Mouse (Mus musculus) megakaryocyte, embryonic 14.5 days (primary cell): ENCODE results near the gene Syne4. TPM values are rescaled to one million over a fixed set of nuclear protein-coding genes. Genes with fewer than 3 reads are reported as not detected.

Source experiments
- H3K27me3 ChIP-seq: replicated peaks from 2 replicates; pipeline ENCODE3; 2012; ENCODE audit warnings: inconsistent platforms
- H3K36me3 ChIP-seq: replicated peaks from 2 replicates; pipeline ENCODE3; 2012; ENCODE audit warnings: low read length, inconsistent platforms, mixed read lengths
- H3K4me1 ChIP-seq: 2 replicates; pipeline ENCODE4 v1.6.1; 2012; ENCODE audit warnings: inconsistent platforms
- H3K4me3 ChIP-seq: replicated peaks from 2 replicates; pipeline ENCODE3; 2012; ENCODE audit warnings: moderate library complexity, mild to moderate bottlenecking, inconsistent platforms
- H3K9me3 ChIP-seq: 2 replicates; pipeline ENCODE4 v1.6.1; 2012; ENCODE audit warnings: inconsistent platforms
- FLI1 ChIP-seq: IDR thresholded peaks from 2 replicates; pipeline ENCODE4 v1.6.1; 2012; ENCODE audit warnings: low read length, inconsistent platforms, mixed read lengths
- GATA1 ChIP-seq: IDR thresholded peaks from 3 replicates; pipeline ENCODE4 v1.6.1; 2012; ENCODE audit warnings: mixed read lengths, low read length, inconsistent platforms, borderline replicate concordance
- polyA plus RNA-seq: library from polyadenylated mRNA; stranded (reverse); fragments of >175 nt; gene quantifications from 2 replicates; pipeline ENCODE4 v1.2.3, GENCODE M21; 2012; ENCODE audit warnings: low replicate concordance; ENCODE audit not compliant: insufficient read depth

The Syne4 gene
- polyA plus RNA-seq, 1 experiment: 2.6 TPM

- TF ChIP-seq FLI1 (no peak), GATA1 (no peak)
- Histone ChIP-seq H3K9me3 (no peaks in the 10 kb centered on the region), H3K27me3 (peaks cover 64% of the 10 kb centered on the region), H3K36me3 (no peaks in the 10 kb centered on the region), H3K4me1 (peaks cover 9% of the 10 kb centered on the region; the same call in 1 of the 2 replicates), H3K4me3 (no peak overlapping the region)
These were observed 25.0 kb downstream of the Syne4 start for GRCm38 (mm10) chr7:30339432-30340109.

GRCm38 (mm10) chr7:30346635-30347379 lies 32.2 kb downstream of the Syne4 start:
- Histone ChIP-seq H3K9me3 (no peaks in the 10 kb centered on the region), H3K27me3 (peaks cover 66% of the 10 kb centered on the region), H3K4me1 (peaks cover 11% of the 10 kb centered on the region), H3K36me3 (no peaks in the 10 kb centered on the region), H3K4me3 (no peak overlapping the region)
- TF ChIP-seq FLI1 (no peak), GATA1 (no peak)

- no peaks in the 10 kb centered on the region for H3K9me3 ChIP-seq
- no peaks in the 10 kb centered on the region for H3K36me3 ChIP-seq
- no peak overlapping the region for H3K4me3 ChIP-seq
- TF ChIP-seq FLI1 (no peak), GATA1 (no peak)
- peaks cover 72% of the 10 kb centered on the region for H3K27me3 ChIP-seq
- peaks cover 11% of the 10 kb centered on the region for H3K4me1 ChIP-seq
These were observed 33.2 kb downstream of the Syne4 start for GRCm38 (mm10) chr7:30347828-30348227.

GRCm38 (mm10) chr7:30353279-30353822 lies 38.7 kb downstream of the Syne4 start:
- Histone ChIP-seq H3K9me3 (no peaks in the 10 kb centered on the region), H3K36me3 (no peaks in the 10 kb centered on the region), H3K4me1 (peaks cover 2% of the 10 kb centered on the region; the same call in 1 of the 2 replicates), H3K4me3 (no peak overlapping the region), H3K27me3 (peaks cover 90% of the 10 kb centered on the region)
- TF ChIP-seq GATA1 (no peak), FLI1 (no peak)

- Histone ChIP-seq H3K36me3 (no peaks in the 10 kb centered on the region), H3K4me3 (no peak overlapping the region), H3K4me1 (no peaks in the 10 kb centered on the region), H3K27me3 (peaks cover 87% of the 10 kb centered on the region), H3K9me3 (no peaks in the 10 kb centered on the region)
- no peak for TF ChIP-seq GATA1
- TF ChIP-seq FLI1: no peak
These were observed 39.5 kb downstream of the Syne4 start for GRCm38 (mm10) chr7:30354059-30354458.

GRCm38 (mm10) chr7:30358378-30359186 lies 44.0 kb downstream of the Syne4 start:
- no peak for TF ChIP-seq FLI1
- no peak for TF ChIP-seq GATA1
- Histone ChIP-seq H3K9me3 (no peaks in the 10 kb centered on the region), H3K4me1 (no peaks in the 10 kb centered on the region), H3K4me3 (no peak overlapping the region), H3K36me3 (no peaks in the 10 kb centered on the region), H3K27me3 (peaks cover 88% of the 10 kb centered on the region)

GRCm38 (mm10) chr7:30359276-30359865 lies 44.8 kb downstream of the Syne4 start:
- H3K36me3 ChIP-seq: no peaks in the 10 kb centered on the region
- TF ChIP-seq FLI1 (no peak), GATA1 (no peak)
- H3K4me1 ChIP-seq: no peaks in the 10 kb centered on the region
- no peaks in the 10 kb centered on the region for H3K9me3 ChIP-seq
- no peak overlapping the region for H3K4me3 ChIP-seq
- H3K27me3 ChIP-seq: peaks cover 90% of the 10 kb centered on the region

- H3K4me1 ChIP-seq: no peaks in the 10 kb centered on the region
- H3K27me3 ChIP-seq: peaks cover 89% of the 10 kb centered on the region
- TF ChIP-seq GATA1 (no peak), FLI1 (no peak)
- no peaks in the 10 kb centered on the region for H3K36me3 ChIP-seq
- H3K4me3 ChIP-seq: no peak overlapping the region
- H3K9me3 ChIP-seq: no peaks in the 10 kb centered on the region
These were observed 45.4 kb downstream of the Syne4 start for GRCm38 (mm10) chr7:30360028-30360427.

GRCm38 (mm10) chr7:30362652-30363343 lies 48.2 kb downstream of the Syne4 start, which contains the start of gene Lrfn3:
Lrfn3 (minus strand) TSS chr7:30362772.
- Histone ChIP-seq H3K36me3 (no peaks in the 10 kb centered on the region), H3K4me1 (0 out of 2 replicates have a peak, but pooled peaks cover 3% of the 10 kb centered on the region), H3K4me3 (no peak within 1 kb of the TSS), H3K27me3 (peaks cover 83% of the 10 kb centered on the region), H3K9me3 (no peaks in the 10 kb centered on the region)
- TF ChIP-seq GATA1: no peak
- no peak for TF ChIP-seq FLI1
